Mouse (Mus musculus) heart, embryonic 10.5 days (tissue): ENCODE data around the gene Lpxn. TPM values are rescaled to one million over a fixed set of nuclear protein-coding genes. Genes with fewer than 3 reads are reported as not detected.

Experiments
- DNase-seq: peaks from one replicate; pipeline ENCODE4 v3.0.0-alpha.2; 2017; ENCODE audit warnings: low spot score
- H3K27ac ChIP-seq: fragments of 300-500 bp; sonication (generic); 2 replicates; pipeline ENCODE4 v1.5.1; 2016; ENCODE audit warnings: mild to moderate bottlenecking
- H3K27me3 ChIP-seq: fragments of 300-500 bp; sonication (generic); 2 replicates; pipeline ENCODE4 v1.6.1; 2016; ENCODE audit warnings: mild to moderate bottlenecking; ENCODE audit not compliant: poor library complexity, insufficient read depth, severe bottlenecking
- H3K36me3 ChIP-seq: fragments of 300-500 bp; sonication (generic); 2 replicates; pipeline ENCODE4 v1.6.1; 2016; ENCODE audit warnings: mild to moderate bottlenecking, moderate library complexity
- H3K4me1 ChIP-seq: fragments of 300-500 bp; sonication (generic); 2 replicates; pipeline ENCODE4 v1.6.1; 2016; ENCODE audit warnings: mild to moderate bottlenecking
- H3K4me3 ChIP-seq: fragments of 300-500 bp; sonication (generic); 2 replicates; pipeline ENCODE4 v1.5.1; 2016; ENCODE audit warnings: mild to moderate bottlenecking, moderate library complexity
- H3K9me3 ChIP-seq: fragments of 300-500 bp; sonication (generic); 2 replicates; pipeline ENCODE4 v1.6.1; 2016; ENCODE audit warnings: mild to moderate bottlenecking, moderate library complexity
- WGBS: fragments of 180-500 bp; shearing (Covaris S2); methylation state at CpG from one replicate; pipeline ENCODE4 v1.1.7; 2016; 5-methylcytosine and 5-hydroxymethylcytosine counted together
- polyA plus RNA-seq: library from polyadenylated mRNA; unstranded; fragments of >200 nt; fragmentation: Nextera tagmentation; extraction: Ambion mirVana; gene quantifications from 2 replicates; pipeline ENCODE4 v1.2.1, GENCODE M21; 2016

Gene Lpxn
- polyA plus RNA-seq = 0.46 and 0.54 TPM in 2 replicates

DNA sequence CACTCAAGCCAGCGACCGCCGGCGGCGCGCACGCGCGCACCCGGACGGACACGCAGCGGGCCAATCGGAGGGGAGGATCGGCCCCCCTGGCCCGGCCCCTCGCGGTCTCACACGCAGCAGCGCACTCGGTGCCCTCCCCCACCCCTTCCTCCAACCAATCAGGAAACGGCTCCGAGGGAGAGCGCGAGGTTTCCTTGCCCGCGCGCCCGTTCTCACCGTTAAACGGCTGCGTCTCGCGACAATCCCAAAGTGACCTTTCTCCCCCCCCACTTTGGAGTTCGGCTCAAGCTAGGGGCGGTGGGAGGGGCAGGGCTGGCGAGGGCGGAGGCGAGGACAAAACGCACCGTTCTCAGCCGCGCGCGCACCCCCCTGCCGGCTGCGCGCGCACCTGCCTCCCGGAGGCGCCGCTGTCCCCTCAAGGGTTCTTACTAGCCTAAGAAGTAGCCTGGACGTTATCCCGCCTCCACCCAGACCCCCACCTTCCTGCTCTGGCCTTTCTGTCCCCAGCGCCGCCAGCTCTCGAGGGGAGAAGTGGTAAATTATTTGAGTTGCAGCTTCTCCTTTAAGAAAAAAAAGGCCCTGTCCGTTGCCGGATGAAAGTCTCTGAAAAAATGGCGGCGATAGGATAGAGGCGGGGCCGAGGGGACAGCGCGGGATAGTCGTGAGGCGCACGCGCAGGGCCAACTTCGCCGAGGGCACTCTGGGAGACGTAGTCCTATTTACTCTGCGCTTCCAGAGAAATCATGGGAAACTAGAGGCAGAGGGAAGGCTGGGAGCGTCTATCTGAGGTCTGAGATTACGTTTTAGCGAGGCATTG, at the start of gene Lpxn, which contains the start of gene Zfp91:
TSS of gene Lpxn (plus strand) at position 683 of the 817 bp plus-strand sequence.
TSS of gene Zfp91 (minus strand) at position 616 of the 817 bp plus-strand sequence.
- no peaks in the 10 kb centered on the region for H3K9me3 ChIP-seq
- H3K27ac ChIP-seq = peak within 1 kb of the TSS; percentile 99
- no peaks in the 10 kb centered on the region for H3K36me3 ChIP-seq
- H3K4me3 ChIP-seq = peak within 1 kb of the TSS; percentile 94
- 0 out of 2 replicates have a peak, but pooled peaks cover 4% of the 10 kb centered on the region for H3K4me1 ChIP-seq
- WGBS = under 1% methylated on average over 67 of the region's 76 CpGs
- no peaks in the 10 kb centered on the region for H3K27me3 ChIP-seq
- peak; percentile 98 for DNase-seq

DNA sequence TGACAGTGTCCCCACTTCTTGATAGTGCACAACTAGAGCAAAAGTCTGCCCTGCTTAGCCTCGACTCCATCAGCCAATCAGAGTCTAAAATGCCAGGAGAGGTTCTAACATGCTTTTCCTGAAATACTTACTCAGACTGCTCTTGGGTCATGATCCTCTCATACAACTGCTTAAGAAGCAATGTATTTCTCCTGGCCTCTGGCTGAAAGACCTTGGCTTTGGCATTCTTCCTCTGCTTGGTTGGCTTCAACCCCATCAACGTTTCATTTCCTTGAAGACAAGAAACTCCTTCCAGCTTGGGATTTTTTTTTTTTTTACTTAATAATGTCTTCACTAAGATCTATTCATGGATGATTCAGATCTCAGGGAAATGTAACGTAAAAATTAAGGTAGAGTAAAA, 39.7 kb upstream of the Lpxn start:
- DNase-seq = no peak
- H3K4me1 ChIP-seq = no peaks in the 10 kb centered on the region
- H3K9me3 ChIP-seq = no peaks in the 10 kb centered on the region
- whole genome bisulfite sequencing = 72% methylated on average over 3 of the region's 3 CpGs
- H3K27ac ChIP-seq = no peak overlapping the region
- no peaks in the 10 kb centered on the region for H3K27me3 ChIP-seq
- no peaks in the 10 kb centered on the region for H3K36me3 ChIP-seq
- H3K4me3 ChIP-seq = no peak overlapping the region

DNA sequence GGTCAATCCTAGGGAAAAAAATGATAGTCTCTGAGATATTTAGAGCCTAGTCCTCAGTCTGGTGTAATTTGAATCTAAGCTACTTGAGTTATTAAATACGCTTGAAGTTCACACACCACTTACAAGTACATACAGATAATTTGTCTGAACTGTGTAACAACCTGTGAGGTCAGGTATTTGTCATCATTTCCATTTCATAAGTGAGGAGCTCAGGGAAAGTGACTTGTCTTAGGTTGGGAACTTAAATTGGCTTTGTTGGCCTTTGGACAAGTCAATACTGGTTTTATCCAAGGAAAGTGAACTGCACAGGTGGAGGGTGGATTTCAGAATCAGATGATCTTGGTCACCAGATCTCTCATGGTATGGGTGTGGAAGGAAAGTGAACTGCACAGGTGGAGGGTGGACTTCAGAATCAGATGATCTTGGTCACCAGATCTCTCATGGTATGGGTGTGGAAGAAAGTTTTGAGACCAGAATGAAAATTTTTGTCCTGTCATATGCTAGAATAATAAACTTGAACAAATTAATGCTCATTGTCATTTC, 37.0 kb upstream of the Lpxn start:
- Histone ChIP-seq H3K27me3 (no peaks in the 10 kb centered on the region), H3K4me3 (no peak overlapping the region), H3K36me3 (peaks cover 19% of the 10 kb centered on the region), H3K9me3 (no peaks in the 10 kb centered on the region), H3K4me1 (no peaks in the 10 kb centered on the region), H3K27ac (no peak overlapping the region)
- no peak for DNase-seq
- 86% methylated on average over 1 of the region's 1 CpGs for WGBS

DNA sequence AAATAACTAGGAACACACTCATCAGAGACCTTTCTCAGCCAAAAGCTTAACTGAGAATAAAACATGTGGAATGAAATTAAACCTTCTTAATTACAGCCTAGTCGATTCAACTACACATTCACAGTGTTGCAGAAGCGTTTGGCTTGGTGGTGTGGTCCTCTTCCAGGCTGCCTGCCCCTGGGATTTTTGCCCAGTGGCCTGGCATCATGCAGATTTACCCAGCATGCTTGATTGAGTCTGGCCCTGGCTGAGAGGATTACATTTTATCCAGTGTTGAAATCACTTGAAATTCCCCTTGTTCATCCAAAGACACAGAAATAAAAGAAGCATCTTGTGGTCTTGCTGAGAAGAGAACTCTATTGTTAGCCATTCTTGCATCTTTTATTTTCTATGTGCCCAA, 36.3 kb upstream of the Lpxn start:
- WGBS = 81% methylated on average over 2 of the region's 2 CpGs

DNA sequence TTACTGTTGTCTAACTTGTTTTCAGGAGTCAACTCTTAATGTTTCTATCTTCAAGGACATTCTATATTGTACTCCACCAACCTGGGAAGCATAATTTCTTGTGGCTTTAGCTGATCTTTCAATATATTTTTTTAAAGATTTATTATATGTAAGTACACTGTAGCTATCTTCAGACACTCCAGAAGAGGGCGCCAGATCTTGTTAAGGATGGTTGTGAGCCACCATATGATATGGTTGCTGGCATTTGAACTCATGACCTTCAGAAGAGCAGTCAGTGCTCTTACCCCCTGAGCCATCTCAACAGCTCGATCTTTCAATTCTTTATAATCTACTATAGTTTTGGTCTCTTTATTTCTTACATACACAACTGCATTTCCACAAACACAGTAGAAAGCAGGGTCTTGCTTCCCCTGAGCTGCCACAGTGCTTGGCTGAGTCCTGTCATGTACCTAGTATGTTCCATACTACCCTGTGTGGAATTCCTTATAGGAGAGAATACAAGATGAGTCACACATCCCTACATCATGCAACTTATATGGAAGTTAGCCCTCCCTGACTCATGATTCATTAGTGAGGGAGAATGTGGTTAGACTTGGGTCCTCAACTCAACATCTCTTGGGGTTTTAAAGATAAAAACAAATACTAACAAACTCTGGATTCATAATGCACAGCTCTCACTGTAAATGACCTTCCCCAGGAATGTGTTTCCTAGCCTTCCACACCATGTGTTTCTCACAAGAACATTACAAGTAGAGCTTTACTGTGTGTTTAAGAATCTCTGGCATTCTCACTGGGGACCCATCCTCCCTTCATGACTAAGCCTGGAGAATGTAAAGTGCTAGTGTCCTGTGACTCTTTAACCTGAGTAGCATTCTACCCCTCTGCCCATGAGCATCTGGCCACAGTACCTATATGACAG, 33.5 kb upstream of the Lpxn start:
- 62% methylated on average over 2 of the region's 2 CpGs for WGBS
- Histone ChIP-seq H3K4me1 (no peaks in the 10 kb centered on the region), H3K27me3 (no peaks in the 10 kb centered on the region), H3K27ac (no peak overlapping the region), H3K36me3 (peaks cover 34% of the 10 kb centered on the region), H3K4me3 (no peak overlapping the region), H3K9me3 (no peaks in the 10 kb centered on the region)
- DNase-seq = no peak

More for the DNA sequence above, 36.3 kb upstream of the Lpxn start:
- H3K9me3 ChIP-seq = no peaks in the 10 kb centered on the region
- no peak overlapping the region for H3K27ac ChIP-seq
- H3K4me1 ChIP-seq = no peaks in the 10 kb centered on the region
- no peaks in the 10 kb centered on the region for H3K27me3 ChIP-seq
- peaks cover 24% of the 10 kb centered on the region for H3K36me3 ChIP-seq
- H3K4me3 ChIP-seq = no peak overlapping the region
- no peak for DNase-seq

DNA sequence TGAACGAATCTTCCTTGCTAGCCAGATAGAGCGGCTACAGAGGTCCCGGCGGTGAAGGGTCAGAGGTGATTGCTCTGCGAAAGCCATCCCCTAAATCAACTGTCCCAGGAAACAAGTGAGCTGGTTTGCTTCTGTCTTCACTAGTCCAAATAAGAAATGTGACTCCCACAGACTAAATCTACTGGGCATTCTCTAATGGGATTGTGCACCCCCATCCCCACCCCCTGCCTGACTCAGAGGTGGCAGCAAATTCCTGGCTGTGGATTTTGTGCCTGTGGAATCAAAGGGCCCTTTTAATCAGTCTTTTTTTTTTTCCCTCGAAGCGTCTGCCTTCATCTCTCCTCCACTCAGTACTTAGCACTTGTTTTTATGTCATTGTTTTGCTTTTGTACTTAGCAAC, 30.7 kb upstream of the Lpxn start, which contains the start of gene Cntf:
TSS of gene Cntf (minus strand) at position 325 of the 400 bp plus-strand sequence.
- H3K36me3 ChIP-seq = peaks cover 62% of the 10 kb centered on the region
- H3K4me1 ChIP-seq = no peaks in the 10 kb centered on the region
- no peaks in the 10 kb centered on the region for H3K9me3 ChIP-seq
- H3K4me3 ChIP-seq = no peak within 1 kb of the TSS
- H3K27ac ChIP-seq = no peak within 1 kb of the TSS
- DNase-seq = no peak
- 72% methylated on average over 7 of the region's 7 CpGs for WGBS
- H3K27me3 ChIP-seq = no peaks in the 10 kb centered on the region

DNA sequence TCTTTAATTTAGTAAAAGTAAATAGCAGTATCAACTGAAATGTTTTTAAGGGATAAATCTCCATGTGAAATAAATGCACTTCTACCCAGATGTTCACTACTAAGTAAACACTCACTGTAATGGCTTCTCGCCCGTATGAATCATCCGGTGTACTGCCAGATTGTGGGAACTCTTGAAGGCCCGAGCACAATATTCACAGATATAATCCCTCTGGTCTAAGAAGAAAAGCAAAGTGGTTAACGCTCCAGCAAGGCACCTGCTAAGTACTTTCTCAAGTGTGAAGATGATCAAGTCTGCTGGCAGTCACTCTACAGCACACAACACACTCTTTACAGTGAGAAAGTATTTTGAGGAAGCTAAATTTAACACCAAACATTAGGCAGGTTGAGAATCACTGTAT, 25.1 kb upstream of the Lpxn start:
- Histone ChIP-seq H3K4me1 (no peaks in the 10 kb centered on the region), H3K27ac (no peak overlapping the region), H3K36me3 (peaks cover 65% of the 10 kb centered on the region), H3K4me3 (no peak overlapping the region), H3K9me3 (no peaks in the 10 kb centered on the region), H3K27me3 (no peaks in the 10 kb centered on the region)
- WGBS = 93% methylated on average over 5 of the region's 5 CpGs
- no peak for DNase-seq

DNA sequence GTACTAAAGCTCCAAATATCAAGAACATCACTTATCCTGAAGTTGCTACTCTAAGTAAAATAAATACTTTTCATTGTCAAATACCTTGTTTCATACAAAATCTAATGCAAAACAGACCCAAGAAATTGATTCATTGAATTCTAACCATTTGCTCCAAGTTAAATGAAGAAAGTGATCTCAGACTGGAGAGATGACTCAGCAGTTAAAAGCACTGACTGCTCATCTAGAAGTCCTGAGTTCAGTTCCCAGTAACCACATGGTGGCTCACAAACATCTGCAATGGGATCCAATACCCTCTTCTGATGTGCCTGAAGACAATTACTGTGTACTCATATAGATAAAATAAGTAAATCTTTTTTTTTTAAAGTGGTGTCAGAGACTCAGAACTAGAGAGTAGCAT, 15.6 kb upstream of the Lpxn start:
- Histone ChIP-seq H3K27me3 (no peaks in the 10 kb centered on the region), H3K4me3 (no peak overlapping the region), H3K27ac (no peak overlapping the region), H3K9me3 (no peaks in the 10 kb centered on the region), H3K36me3 (peaks cover 23% of the 10 kb centered on the region), H3K4me1 (no peaks in the 10 kb centered on the region)
- DNase-seq = no peak

DNA sequence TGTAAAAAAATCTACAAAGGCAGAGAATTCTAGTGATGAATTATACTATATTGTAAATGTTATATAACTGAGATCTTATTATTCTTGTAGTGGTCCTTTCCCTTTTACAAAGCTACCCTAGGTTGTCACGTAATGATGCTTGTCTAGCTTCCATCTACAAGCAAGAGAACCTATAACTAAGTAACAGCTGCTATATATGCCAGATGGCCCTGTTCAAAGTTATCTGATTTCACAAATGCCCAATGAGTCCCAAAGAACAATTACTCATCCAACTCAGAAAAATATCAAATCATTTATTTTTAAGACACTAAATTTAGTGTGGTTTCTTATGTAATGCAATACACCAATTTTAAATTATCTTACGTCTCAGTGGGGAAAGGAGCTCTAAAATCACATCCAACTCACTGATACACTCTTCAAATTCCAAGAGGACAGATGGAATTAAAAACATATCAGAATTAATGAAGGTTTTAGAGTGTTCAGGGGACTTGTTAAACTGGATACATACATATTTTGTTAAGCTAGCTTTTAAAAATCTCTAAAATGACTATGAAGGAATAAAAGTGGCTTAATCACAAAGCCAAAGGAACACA, 9.1 kb upstream of the Lpxn start:
- WGBS = 93% methylated on average over 2 of the region's 2 CpGs
- DNase-seq = no peak
- H3K9me3 ChIP-seq = no peaks in the 10 kb centered on the region
- H3K27ac ChIP-seq = no peak overlapping the region
- H3K4me1 ChIP-seq = 0 out of 2 replicates have a peak, but pooled peaks cover 4% of the 10 kb centered on the region
- no peak overlapping the region for H3K4me3 ChIP-seq
- no peaks in the 10 kb centered on the region for H3K27me3 ChIP-seq
- H3K36me3 ChIP-seq = no peaks in the 10 kb centered on the region

DNA sequence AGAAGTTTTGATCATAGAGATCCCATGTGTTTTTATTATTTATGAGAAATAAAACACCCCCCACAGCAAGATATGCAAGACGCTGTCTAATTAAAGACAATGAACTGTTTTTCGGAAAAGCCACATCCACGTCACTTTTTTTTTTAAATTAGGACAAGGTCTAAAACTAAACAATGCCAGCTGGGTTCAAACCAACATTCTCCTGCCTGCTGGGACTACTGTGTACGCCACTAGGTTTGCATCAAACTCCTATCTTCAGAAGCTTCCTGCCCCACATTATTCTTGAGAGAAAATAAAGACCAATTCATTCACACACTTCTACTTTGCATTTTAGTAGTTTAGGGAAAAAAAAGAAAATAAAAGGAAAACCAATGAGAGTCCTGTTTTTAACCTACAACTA, 8.3 kb upstream of the Lpxn start:
- H3K4me1 ChIP-seq = 0 out of 2 replicates have a peak, but pooled peaks cover 4% of the 10 kb centered on the region
- H3K4me3 ChIP-seq = no peak overlapping the region
- H3K27me3 ChIP-seq = no peaks in the 10 kb centered on the region
- no peak overlapping the region for H3K27ac ChIP-seq
- DNase-seq = no peak
- H3K36me3 ChIP-seq = no peaks in the 10 kb centered on the region
- WGBS = 92% methylated on average over 4 of the region's 4 CpGs
- H3K9me3 ChIP-seq = no peaks in the 10 kb centered on the region

DNA sequence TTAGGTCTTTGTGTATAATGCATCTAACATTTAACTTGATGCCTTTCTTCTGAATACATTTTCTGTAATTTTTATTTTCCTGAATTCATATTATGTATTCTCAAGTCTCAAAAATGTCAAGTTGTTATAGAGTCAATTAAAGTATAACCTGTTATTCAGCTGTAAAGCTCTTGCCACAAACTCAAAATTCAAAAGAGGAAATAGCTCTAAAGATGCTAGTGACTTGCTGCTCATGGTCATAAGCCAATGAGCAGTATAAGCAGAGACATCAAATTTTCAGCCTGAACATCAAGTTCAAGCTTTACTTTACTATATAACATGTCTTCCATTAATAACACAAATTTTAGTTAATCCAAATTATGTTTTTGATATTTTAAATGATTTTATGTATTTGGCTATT, 3.6 kb upstream of the Lpxn start:
- Histone ChIP-seq H3K27ac (no peak overlapping the region), H3K36me3 (no peaks in the 10 kb centered on the region), H3K4me1 (0 out of 2 replicates have a peak, but pooled peaks cover 4% of the 10 kb centered on the region), H3K9me3 (no peaks in the 10 kb centered on the region), H3K27me3 (no peaks in the 10 kb centered on the region), H3K4me3 (no peak overlapping the region)
- DNase-seq = no peak
